Mouse (Mus musculus) leukemia stem cell, adult 10-12 weeks (primary cell): Measurements from ENCODE around the gene Hist1h4i. TPM values are rescaled to one million over a fixed set of nuclear protein-coding genes. Genes with fewer than 3 reads are reported as not detected.

Source experiments
- polyA plus RNA-seq: library from polyadenylated mRNA; stranded (reverse); fragments of >175 nt; gene quantifications from 2 replicates; pipeline ENCODE4 v1.2.3, GENCODE M21; 2012; ENCODE audit warnings: low replicate concordance

Gene Hist1h4i
- 26.0 and 32.7 TPM in 2 replicates for polyA plus RNA-seq

DNA sequence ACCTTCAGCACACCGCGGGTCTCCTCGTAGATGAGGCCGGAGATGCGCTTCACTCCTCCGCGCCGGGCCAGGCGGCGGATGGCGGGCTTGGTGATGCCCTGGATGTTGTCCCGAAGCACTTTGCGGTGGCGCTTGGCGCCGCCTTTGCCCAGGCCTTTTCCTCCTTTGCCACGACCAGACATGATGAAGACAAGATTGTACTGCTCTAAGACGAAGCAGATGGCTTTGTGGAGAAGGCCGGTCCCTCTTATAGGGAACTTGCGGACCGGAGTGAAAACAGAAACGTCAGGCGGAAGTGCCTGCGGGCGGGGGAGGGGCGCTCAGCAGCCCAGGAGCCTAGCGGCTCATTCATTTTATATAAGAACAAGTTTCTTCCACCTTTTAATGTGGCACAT, at the start of gene Hist1h4i:
Hist1h4i (minus strand) TSS at position 221 of the 395 bp plus-strand sequence.

DNA sequence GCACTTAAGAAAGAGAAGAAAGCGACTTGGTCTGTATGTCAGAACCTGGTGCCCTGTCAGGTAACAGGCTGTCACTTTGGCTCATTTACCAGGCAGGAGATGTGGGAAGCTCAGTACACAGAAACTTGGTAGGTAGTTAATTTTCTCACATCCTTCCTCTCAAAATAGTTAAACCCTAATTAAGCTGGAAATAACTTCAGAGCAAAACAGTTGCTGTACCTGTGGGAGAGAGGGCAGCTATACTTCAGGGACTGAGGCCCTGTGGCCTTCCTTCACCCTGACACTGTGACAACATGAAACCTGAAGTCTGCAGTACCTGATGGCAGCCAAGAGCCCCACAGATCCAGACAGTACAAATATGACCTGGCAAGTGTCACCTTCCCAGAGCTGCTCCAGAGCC, 43.0 kb upstream of the Hist1h4i start, which contains the start of gene Vmn1r188:
Vmn1r188 (plus strand) TSS at position 301 of the 400 bp plus-strand sequence.

DNA sequence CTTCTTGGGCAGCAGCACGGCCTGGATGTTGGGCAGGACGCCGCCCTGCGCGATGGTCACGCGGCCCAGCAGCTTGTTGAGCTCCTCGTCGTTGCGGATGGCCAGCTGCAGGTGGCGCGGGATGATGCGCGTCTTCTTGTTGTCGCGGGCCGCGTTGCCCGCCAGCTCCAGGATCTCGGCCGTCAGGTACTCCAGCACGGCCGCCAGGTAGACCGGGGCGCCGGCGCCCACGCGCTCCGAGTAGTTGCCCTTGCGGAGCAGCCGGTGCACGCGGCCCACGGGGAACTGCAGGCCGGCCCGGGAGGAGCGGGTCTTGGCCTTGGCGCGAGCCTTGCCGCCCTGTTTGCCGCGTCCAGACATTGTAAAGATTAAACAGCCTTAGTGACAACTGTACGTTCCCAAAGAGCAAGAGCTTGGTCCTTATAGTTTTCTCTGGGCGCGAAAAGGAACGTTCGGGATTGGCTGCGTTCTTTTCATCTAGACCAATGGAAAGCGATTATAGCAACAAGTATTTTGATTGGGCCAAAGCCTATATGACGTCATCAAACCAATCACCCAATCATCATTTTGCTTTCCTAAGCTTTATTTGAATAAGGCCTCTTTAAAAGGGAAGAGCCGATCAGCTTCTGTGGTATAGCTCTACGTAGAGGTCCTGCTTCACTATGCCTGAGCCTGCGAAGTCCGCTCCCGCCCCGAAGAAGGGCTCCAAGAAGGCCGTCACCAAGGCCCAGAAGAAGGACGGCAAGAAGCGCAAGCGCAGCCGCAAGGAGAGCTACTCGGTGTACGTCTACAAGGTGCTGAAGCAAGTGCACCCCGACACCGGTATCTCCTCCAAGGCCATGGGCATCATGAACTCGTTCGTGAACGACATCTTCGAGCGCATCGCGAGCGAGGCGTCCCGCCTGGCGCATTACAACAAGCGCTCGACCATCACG, 1.7 kb upstream of the Hist1h4i start, which contains the start of the genes Hist1h2ag and Hist1h2bj:
Hist1h2ag (minus strand) TSS at position 377 of the 935 bp plus-strand sequence.
Hist1h2bj (plus strand) TSS at position 647 of the 935 bp plus-strand sequence.

DNA sequence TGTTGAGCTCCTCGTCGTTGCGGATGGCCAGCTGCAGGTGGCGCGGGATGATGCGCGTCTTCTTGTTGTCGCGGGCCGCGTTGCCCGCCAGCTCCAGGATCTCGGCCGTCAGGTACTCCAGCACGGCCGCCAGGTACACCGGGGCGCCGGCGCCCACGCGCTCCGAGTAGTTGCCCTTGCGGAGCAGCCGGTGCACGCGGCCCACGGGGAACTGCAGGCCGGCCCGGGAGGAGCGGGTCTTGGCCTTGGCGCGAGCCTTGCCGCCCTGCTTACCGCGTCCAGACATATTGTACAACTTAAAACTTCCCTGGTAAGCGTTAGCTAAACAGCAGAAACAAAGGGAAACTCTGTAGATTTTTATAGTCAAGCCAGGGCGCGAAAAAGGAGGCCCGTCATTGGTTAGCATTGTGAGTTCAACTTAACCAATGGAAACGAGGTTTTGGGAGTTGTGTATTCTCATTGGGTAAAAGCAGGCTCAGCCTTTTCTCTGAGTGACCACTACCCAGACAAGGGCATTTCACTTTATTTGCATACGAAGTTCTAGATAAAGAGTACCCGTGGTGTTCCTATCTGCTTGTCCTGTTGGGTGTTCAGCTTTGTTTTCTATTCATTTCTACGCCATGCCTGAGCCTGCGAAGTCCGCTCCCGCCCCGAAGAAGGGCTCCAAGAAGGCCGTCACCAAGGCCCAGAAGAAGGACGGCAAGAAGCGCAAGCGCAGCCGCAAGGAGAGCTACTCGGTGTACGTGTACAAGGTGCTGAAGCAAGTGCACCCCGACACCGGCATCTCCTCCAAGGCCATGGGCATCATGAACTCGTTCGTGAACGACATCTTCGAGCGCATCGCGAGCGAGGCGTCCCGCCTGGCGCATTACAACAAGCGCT, 5.7 kb downstream of the Hist1h4i start, which contains the start of the genes Hist1h2ah and Hist1h2bk:
Hist1h2ah (minus strand) TSS at position 302 of the 882 bp plus-strand sequence.
Hist1h2bk (plus strand) TSS at position 604 of the 882 bp plus-strand sequence.

GRCm38 (mm10) chr13:22009642-22010041, 31.5 kb downstream of the Hist1h4i start, which contains the start of gene Prss16:
Gene Prss16, minus strand, starts transcription at chr13:22009742.

Other genes with a start within 250 kb of the Hist1h4i start
- 6.5 and 15.6 TPM in 2 replicates for gene Hist1h2bq, start 231.2 kb downstream of the Hist1h4i start, polyA plus RNA-seq
- 23,509 and 33,455 TPM in 2 replicates for gene Hist1h2ao, start 230.9 kb downstream of the Hist1h4i start, polyA plus RNA-seq
- 65.5 and 70.3 TPM in 2 replicates for gene Hist1h4m, start 229.6 kb downstream of the Hist1h4i start, polyA plus RNA-seq
- 2.9 and 3.1 TPM in 2 replicates for gene Hist1h4n, start 209.2 kb downstream of the Hist1h4i start, polyA plus RNA-seq
- 6,280 and 19,065 TPM in 2 replicates for gene Hist1h2ap, start 207.9 kb downstream of the Hist1h4i start, polyA plus RNA-seq
- 6.3 and 15.4 TPM in 2 replicates for gene Hist1h2br, start 207.6 kb downstream of the Hist1h4i start, polyA plus RNA-seq
- gene Zfp184, start 96.3 kb downstream of the Hist1h4i start, polyA plus RNA-seq, result not detected in 2 replicates
- not detected in 2 replicates for gene Pom121l2, start 60.2 kb downstream of the Hist1h4i start, polyA plus RNA-seq
- 0.07 TPM in 1 of 2 replicates, not detected in the other for gene Prss16, start 31.6 kb downstream of the Hist1h4i start, polyA plus RNA-seq
- gene Hist1h2ah, start 5.8 kb downstream of the Hist1h4i start, polyA plus RNA-seq, result 5.0 and 29.7 TPM in 2 replicates
- gene Hist1h2bk, start 5.5 kb downstream of the Hist1h4i start, polyA plus RNA-seq, result 7.6 and 12.2 TPM in 2 replicates
- gene Hist1h2ag, start 1.6 kb upstream of the Hist1h4i start, polyA plus RNA-seq, result 21.1 and 21.8 TPM in 2 replicates
- gene Hist1h2bj, start 1.9 kb upstream of the Hist1h4i start, polyA plus RNA-seq, result 10.3 and 18.2 TPM in 2 replicates
- not detected in 2 replicates for gene Vmn1r188, start 43.1 kb upstream of the Hist1h4i start, polyA plus RNA-seq
- gene Vmn1r189, start 64.5 kb upstream of the Hist1h4i start, polyA plus RNA-seq, result not detected in 2 replicates
- not detected in 2 replicates for gene Vmn1r191, start 142.6 kb upstream of the Hist1h4i start, polyA plus RNA-seq
- gene Vmn1r192, start 149.8 kb upstream of the Hist1h4i start, polyA plus RNA-seq, result not detected in 2 replicates
- gene Vmn1r193, start 181.8 kb upstream of the Hist1h4i start, polyA plus RNA-seq, result not detected in 2 replicates
- gene Vmn1r194, start 202.9 kb upstream of the Hist1h4i start, polyA plus RNA-seq, result not detected in 2 replicates
- not detected in 2 replicates for gene Vmn1r195, start 229.2 kb upstream of the Hist1h4i start, polyA plus RNA-seq
- gene Vmn1r196, start 248.6 kb upstream of the Hist1h4i start, polyA plus RNA-seq, result not detected in 2 replicates